Mouse (Mus musculus) telencephalon, adult 2 months (tissue): ENCODE measurements at regions not wholly inside any gene's neighbourhood (a gene's known extent, or its start where the extent isn't known, plus 50 kb on each side); places are given as distances from the start of the nearest gene placed in this dataset.

ENCODE experiments used
- DNase-seq: peaks from one replicate; pipeline ENCODE4 v3.0.0-alpha.2; 2011; ENCODE audit warnings: low read depth, low spot score

GRCm38 (mm10) chr5:119571644-119572043 lies 98.8 kb upstream of the Tbx3 start:
- no peak for DNase-seq

DNA sequence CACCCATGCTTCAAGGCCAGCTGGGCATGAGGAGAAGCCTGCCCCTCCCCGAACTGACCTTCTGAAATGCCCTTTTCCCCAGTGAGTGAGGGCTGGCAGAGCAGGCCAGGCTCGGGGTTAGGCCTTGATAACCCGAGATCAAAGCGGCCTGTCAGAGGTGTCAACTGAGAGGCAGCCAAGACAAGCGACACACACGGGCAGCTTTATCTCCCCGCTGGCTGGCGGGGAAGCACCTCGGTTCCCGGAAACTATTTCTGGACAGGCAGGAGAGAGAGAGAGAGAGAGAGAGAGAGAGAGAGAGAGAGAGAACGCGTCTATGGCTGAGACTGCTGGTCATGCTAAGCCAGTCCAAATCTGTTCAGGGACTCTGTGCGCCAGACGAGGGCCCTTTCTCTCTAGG lies 95.3 kb upstream of the Tbx3 start:
- DNase-seq, result no peak

GRCm38 (mm10) chr5:119579288-119579687 lies 91.2 kb upstream of the Tbx3 start:
- no peak for DNase-seq

- DNase-seq, result no peak
These were observed 90.7 kb upstream of the Tbx3 start for GRCm38 (mm10) chr5:119579806-119580205.

GRCm38 (mm10) chr5:119580395-119580794 lies 90.1 kb upstream of the Tbx3 start:
- no peak for DNase-seq

DNA sequence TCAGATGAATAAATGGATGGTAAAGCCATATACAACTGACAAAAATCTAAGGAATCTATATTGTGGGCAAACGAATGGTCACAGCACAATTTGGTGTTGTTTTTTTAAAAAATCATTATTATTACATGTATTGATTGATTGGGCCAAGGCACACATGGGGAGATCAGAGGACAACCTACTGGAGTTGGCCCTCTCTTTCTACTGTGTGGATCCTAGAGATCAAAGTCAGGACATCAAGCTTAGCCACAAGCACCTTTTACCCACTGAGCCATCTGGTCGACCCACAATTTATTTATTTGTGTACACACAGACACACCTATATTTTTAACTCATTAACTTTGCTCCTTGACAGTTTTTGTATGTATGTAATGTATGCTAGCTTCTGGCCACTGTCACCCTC lies 89.7 kb upstream of the Tbx3 start:
- no peak for DNase-seq

GRCm38 (mm10) chr5:119584389-119584788 lies 86.1 kb upstream of the Tbx3 start:
- no peak for DNase-seq

- DNase-seq, result no peak
These were observed 85.6 kb upstream of the Tbx3 start for GRCm38 (mm10) chr5:119584914-119585313.

DNA sequence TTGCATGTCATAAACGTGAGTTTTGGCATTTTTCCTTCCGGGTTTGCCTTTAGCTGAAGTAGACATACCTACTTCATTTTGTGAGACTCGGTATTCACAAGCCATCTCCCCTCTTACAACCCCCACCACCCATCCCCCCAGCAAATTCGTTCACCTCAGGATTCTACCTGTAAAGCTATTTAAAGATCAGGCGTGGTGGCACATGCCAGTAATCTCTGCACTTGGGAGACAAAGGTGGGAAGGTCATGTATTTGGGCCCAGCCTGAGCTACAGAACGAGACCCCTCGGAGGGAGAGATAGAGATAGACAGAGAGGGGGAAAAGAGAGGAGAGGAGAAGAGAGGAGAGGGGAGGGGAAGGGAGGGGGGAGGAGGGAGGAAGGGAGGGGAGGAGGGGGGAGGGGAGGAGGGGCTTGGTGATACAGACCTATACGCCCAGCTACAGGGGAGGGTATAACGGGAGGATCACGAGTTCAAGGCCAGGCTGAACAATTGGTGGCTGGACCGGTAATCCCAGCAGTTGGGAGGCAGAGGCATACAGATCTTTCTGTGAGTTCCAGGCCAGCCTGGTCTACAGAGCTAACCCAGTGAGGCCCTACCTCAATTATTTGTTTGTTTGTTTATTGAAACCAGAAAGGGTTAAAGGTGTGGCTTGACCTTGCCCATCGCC lies 83.9 kb upstream of the Tbx3 start:
- no peak for DNase-seq

DNA sequence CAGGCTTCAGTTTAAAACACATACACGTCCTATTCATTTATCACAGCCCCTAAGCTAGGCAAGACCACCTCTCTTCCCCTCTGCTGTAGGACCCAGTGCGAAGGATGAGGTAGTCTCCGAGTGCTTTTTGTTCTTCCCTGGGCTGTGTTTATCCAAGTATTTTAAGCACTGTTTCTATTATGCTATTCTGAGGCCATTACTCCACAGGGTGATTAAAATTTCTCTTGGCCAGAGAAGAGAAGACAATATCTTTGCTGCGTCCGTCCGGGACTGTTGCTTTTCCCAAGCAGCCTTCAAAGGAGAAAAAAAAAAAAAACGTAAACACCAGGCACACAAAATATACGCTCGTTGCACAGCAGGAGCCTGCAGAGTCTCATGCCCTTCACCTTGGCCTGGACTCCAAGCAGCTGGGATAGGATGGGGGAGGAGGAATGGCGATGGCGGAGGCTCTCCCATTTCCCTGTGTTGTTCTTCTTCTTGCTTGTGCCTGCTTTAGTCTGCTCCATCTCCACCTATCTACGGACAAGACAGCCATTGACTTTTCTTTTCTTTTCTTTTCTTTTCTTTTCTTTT lies 83.1 kb upstream of the Tbx3 start:
- DNase-seq, result no peak

DNA sequence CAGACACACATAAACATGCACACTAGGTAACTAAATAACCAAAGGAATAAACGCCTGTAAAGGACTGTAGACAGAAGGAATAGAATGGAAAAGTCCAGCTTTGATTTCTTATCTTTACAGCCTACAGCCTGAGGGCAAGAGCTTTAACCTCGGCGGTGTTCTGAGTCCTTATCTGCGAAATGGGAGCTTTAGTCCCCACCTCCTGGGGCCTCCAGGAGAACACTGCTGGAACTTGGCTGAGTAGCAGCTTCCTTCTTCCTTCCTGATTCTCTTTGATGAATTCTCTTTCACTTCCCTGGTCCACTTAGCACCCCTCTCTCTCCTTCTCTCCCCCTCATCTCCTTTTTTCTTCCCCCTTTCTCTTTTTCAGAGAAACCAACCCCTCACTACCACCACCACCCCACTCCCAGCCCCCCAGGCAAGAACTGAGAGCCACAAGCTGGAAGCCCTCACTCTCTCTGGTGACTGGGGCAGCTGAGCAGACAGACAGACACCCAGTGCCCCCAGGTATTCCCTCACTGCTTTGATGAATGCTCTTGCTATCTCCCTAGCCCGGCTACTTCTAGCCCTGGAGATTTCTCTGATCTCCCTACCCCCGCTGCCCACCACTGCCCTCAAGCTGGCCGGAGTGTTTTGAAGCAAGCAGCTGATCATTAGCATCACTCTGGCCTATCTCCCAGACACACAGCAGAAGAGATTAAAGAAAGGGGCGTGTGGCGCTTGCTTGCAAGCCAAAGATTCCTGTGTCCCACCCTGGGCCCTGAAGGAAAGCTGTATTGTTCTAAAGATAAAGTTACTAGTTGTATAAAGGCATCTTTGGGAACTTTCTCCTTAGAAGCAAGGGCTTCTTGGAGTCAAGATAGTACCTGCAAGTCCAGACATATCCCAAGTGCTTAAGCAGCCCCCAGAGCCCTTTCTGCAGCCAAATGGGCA lies 81.9 kb upstream of the Tbx3 start:
- no peak for DNase-seq

DNA sequence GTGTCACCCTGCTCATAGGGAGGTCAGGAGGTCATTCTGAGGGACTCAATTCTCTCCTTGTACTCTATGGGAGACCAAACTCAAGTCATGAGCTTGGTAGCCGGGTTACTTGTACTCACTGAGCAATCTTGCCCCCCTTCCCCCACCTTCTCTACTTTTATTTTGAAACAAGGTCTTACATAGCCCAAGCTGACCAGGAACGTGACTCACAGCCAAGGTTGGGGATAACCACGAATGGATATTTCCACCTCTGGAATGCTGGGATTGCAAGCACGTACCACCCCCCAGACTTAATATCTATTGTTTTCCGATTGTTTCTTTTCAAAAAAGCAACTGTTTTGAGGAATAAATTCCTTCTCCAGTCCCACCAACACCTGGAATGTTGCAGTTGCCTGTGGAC lies 79.2 kb upstream of the Tbx3 start:
- DNase-seq, result no peak

DNA sequence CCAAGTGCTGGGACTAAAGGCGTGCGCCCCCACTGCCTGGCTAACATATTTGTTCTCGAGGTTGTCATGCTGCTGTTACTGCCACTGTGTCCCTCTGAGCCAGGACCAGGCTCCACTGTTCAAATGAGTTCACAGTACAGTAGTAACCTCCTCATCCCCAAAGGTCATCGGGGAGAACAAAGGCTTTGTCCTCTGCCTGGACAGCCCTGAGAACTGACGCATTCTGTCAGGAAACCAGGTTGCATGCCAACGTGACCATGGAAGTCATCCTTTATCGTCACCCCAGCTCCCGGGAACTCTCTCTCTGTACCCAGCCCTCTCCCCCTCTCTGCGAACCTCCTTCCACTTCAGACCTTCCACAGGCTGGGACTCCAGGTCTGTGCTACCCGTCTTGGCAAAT lies 77.6 kb upstream of the Tbx3 start:
- DNase-seq, result no peak

GRCm38 (mm10) chr5:119594541-119594940 lies 75.9 kb upstream of the Tbx3 start:
- no peak for DNase-seq

GRCm38 (mm10) chr5:119596295-119596993 lies 74.0 kb upstream of the Tbx3 start:
- no peak for DNase-seq

GRCm38 (mm10) chr5:119596994-119597391 lies 73.5 kb upstream of the Tbx3 start:
- DNase-seq, result no peak

GRCm38 (mm10) chr5:119597530-119597929 lies 72.9 kb upstream of the Tbx3 start:
- DNase-seq, result no peak

DNA sequence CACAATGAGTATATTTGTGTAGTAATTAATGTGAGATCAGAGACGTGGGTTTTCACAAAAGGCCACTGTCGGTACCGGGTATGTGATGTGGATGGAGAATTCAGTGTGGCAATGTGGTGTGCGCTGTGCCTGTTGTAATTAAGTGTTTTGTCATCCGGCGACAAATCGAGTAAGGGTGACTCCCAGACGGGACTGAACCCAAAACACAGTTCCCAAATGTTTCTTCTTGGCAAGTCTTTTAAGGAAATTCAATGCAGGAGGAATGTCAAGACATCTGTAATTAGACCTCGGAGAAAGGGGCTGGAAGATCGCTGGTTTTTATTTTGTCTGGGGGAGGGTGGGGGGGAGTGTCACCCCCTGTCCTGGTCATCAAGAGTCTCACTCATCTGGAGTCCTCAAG lies 72.3 kb upstream of the Tbx3 start:
- no peak for DNase-seq

- no peak for DNase-seq
These were observed 69.1 kb upstream of the Tbx3 start for GRCm38 (mm10) chr5:119601390-119601789.

- DNase-seq, result no peak
These were observed 68.5 kb upstream of the Tbx3 start for GRCm38 (mm10) chr5:119602001-119602400.

DNA sequence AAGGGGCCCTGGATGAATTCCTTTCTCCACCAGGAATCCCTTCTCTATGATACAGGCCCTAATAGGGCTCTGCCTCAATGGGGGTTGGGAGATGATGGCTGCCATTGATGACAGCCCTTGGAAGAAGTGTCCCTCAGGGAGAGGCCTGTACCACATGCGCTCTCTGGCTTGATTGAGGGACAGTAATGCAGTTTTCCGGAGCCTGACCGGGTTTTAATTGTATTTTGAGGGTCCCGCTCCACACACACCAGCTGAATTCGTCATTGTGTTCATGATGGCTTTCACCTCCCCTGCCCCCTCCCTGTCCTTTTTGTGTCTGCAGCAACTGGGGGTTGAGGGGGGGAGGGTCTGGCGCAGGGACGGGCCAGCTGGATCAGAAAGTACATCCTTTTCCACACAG lies 65.0 kb upstream of the Tbx3 start:
- DNase-seq, result no peak

GRCm38 (mm10) chr5:119613413-119613812 lies 57.1 kb upstream of the Tbx3 start:
- no peak for DNase-seq
